Mouse (Mus musculus): ENCODE measurements at regions not wholly inside any gene's neighbourhood (a gene's known extent, or its start where the extent isn't known, plus 50 kb on each side); places are given as distances from the start of the nearest gene placed in this dataset.

- Histone ChIP-seq H3K9me3 (no peaks in the 10 kb centered on the region), H3K4me3 (no peak overlapping the region), H3K4me1 (peaks cover 34% of the 10 kb centered on the region), H3K9ac (no peak overlapping the region), H3K36me3 (no peaks in the 10 kb centered on the region), H3K4me2 (replicated peaks) (no peak overlapping the region), H3K27ac (no peak overlapping the region), H3K27me3 (peaks cover 4% of the 10 kb centered on the region; the same call in 1 of the 2 replicates)
- no peak for ATAC-seq (ENCODE audit: insufficient number of reproducible peaks, insufficient read depth, low FRiP score, low TSS enrichment)
- WGBS = 57% methylated on average over 3 of the region's 3 CpGs
Measured at GRCm38 (mm10) chr4:9011952-9012351, 773.1 kb upstream of the Car8 start.

GRCm38 (mm10) chr4:9011129-9011518 is 772.3 kb upstream of the Car8 start:
- Histone ChIP-seq H3K27ac (no peak overlapping the region), H3K4me2 (replicated peaks) (no peak overlapping the region)
- 20% methylated on average over 7 of the region's 7 CpGs for WGBS

DNA sequence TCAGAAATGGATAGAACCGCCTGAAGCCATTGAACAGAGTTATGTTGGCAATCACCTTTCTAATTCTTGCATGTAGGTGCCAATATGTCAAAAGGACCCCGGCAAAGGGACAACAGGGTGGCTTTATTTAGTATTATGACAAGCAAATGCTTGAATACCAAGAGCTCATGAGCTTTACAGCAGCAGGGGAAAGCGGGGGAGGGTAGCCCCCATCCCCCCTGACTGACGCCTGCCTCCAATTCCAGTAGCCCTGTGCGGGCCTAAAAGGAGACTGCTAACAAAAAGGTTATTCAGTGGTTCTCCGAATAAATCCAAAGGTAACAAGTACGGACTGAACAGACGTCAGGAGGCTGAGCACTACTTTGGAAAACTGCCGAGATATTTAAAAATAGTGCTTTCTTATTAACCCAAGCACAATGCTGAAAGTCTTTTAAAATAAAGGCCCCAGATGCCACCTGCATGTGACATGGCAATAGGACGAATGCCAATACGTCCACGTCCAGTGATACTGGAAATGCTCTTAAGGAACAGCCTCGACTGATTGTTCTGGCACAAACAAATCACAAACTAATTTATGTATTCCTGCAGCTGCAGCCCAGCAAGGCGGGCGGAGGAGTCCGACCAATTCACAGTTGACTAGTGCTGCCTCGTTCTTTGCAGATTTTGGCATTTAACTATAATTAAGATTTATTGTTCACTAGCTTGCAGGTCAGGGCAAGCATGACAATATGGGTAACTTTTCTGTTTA is 771.7 kb upstream of the Car8 start:
- H3K4me2 ChIP-seq (replicated peaks) = no peak overlapping the region
- H3K4me3 ChIP-seq = no peak overlapping the region
- H3K9me3 ChIP-seq = no peaks in the 10 kb centered on the region
- no peak overlapping the region for H3K9ac ChIP-seq
- peaks cover 4% of the 10 kb centered on the region; the same call in 1 of the 2 replicates for H3K27me3 ChIP-seq
- WGBS = 48% methylated on average over 17 of the region's 17 CpGs
- no peak overlapping the region for H3K27ac ChIP-seq
- peaks cover 20% of the 10 kb centered on the region for H3K4me1 ChIP-seq
- no peak for ATAC-seq (ENCODE audit: insufficient number of reproducible peaks, insufficient read depth, low FRiP score, low TSS enrichment)
- H3K36me3 ChIP-seq = no peaks in the 10 kb centered on the region

More at GRCm38 (mm10) chr4:9011129-9011518, 772.3 kb upstream of the Car8 start:
- ATAC-seq (ENCODE audit: insufficient number of reproducible peaks, insufficient read depth, low FRiP score, low TSS enrichment) = no peak
- Histone ChIP-seq H3K9ac (no peak overlapping the region), H3K36me3 (no peaks in the 10 kb centered on the region), H3K4me1 (peaks cover 26% of the 10 kb centered on the region), H3K27me3 (peaks cover 4% of the 10 kb centered on the region; the same call in 1 of the 2 replicates), H3K4me3 (no peak overlapping the region), H3K9me3 (no peaks in the 10 kb centered on the region)

DNA sequence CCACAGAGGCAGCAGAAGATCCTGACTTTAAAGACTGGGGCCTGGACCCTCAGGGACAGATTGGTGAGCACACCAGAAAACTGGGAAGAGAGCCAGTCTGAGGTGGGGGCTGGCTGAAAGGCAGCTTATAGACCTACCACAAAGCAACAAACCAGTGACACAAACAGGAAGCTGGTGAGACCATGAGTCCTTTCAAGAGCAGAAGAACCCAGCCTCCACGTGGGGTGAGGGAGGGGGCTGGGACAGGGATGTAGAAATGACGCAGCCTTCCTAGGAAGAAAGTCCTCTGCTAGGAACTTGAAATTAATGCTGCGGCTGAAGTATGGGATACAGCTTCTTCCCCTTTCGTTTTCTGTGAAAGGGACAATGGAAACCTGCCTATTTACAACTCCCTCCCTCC is 770.8 kb upstream of the Car8 start:
- no peak for ATAC-seq (ENCODE audit: insufficient number of reproducible peaks, insufficient read depth, low FRiP score, low TSS enrichment)
- Histone ChIP-seq H3K9me3 (no peaks in the 10 kb centered on the region), H3K27ac (no peak overlapping the region), H3K27me3 (0 out of 2 replicates have a peak, but pooled peaks cover 4% of the 10 kb centered on the region), H3K9ac (no peak overlapping the region), H3K4me2 (replicated peaks) (no peak overlapping the region), H3K36me3 (no peaks in the 10 kb centered on the region), H3K4me1 (0 out of 2 replicates have a peak, but pooled peaks cover 14% of the 10 kb centered on the region), H3K4me3 (no peak overlapping the region)
- 60% methylated on average over 4 of the region's 4 CpGs for WGBS

DNA sequence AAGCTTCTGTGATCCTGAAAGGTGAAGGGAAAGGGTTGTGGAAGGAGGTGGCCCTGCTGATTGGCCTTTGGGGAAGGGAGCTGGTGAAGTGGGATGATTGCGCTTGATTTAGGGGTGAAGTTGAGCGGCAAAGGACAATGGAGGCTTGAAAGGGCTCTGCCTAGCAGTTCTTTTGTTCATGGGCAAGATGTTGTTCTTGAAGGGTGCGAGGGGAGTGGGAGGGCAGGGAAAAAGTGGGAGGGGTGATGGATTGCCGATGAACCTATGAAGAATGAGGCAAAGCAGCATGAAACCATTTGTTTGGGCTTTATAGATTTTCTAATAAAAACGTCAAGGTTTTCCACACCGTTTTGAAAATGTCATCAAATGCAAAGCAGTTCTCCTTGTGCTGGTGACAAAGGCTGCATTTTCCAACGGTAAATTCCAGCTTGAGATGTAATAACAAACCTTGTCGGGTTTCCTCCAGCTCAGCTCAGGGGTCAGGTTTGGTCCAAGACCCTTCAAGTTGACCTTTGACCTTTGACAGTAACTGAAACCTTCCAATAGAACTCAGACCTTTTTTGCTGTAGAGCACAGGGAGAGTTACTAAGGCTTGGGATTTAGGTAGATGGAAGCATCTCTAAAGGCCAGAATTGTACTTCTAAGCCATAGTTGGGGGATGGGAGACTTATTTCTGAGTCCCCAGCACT is 767.2 kb upstream of the Car8 start:
- Histone ChIP-seq H3K27ac (no peak overlapping the region), H3K4me1 (0 out of 2 replicates have a peak, but pooled peaks cover 11% of the 10 kb centered on the region), H3K36me3 (no peaks in the 10 kb centered on the region), H3K9ac (no peak overlapping the region), H3K4me2 (replicated peaks) (no peak overlapping the region), H3K27me3 (no peaks in the 10 kb centered on the region), H3K9me3 (no peaks in the 10 kb centered on the region), H3K4me3 (no peak overlapping the region)
- no peak for ATAC-seq (ENCODE audit: insufficient number of reproducible peaks, insufficient read depth, low FRiP score, low TSS enrichment)
- 13% methylated on average over 8 of the region's 8 CpGs for WGBS

GRCm38 (mm10) chr4:9003891-9004290 is 765.0 kb upstream of the Car8 start:
- H3K4me1 ChIP-seq = no peaks in the 10 kb centered on the region
- H3K27ac ChIP-seq = no peak overlapping the region
- no peak overlapping the region for H3K4me2 ChIP-seq (replicated peaks)
- H3K27me3 ChIP-seq = no peaks in the 10 kb centered on the region
- H3K36me3 ChIP-seq = no peaks in the 10 kb centered on the region
- H3K9me3 ChIP-seq = no peaks in the 10 kb centered on the region
- ATAC-seq (ENCODE audit: insufficient number of reproducible peaks, insufficient read depth, low FRiP score, low TSS enrichment) = no peak
- H3K9ac ChIP-seq = no peak overlapping the region
- H3K4me3 ChIP-seq = no peak overlapping the region
- WGBS = 86% methylated on average over 1 of the region's 1 CpGs

DNA sequence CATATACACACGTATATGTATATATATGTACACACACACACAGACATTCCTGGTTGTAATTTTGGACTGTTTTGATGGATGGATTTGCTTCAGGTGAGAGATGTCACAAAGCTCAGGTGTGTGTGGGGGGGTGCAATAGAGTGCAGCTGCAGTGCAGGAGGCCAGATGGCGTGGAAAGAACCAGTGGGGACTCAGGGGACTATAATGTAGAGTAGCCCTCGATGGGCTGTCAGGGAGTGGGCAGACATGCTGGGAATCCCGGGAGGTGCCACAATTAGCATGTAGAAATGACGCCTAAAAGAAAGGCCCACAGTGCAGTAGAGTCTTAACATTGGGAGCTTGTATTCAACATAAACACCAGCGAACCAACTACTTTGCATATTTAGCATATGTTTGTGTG is 763.5 kb upstream of the Car8 start:
- ATAC-seq (ENCODE audit: insufficient number of reproducible peaks, insufficient read depth, low FRiP score, low TSS enrichment) = no peak
- Histone ChIP-seq H3K4me1 (no peaks in the 10 kb centered on the region), H3K4me3 (no peak overlapping the region), H3K9ac (no peak overlapping the region), H3K27ac (no peak overlapping the region), H3K9me3 (no peaks in the 10 kb centered on the region), H3K36me3 (no peaks in the 10 kb centered on the region), H3K4me2 (replicated peaks) (no peak overlapping the region), H3K27me3 (no peaks in the 10 kb centered on the region)
- WGBS = 66% methylated on average over 6 of the region's 6 CpGs

- Histone ChIP-seq H3K4me3 (no peak overlapping the region), H3K9me3 (no peaks in the 10 kb centered on the region), H3K27ac (no peak overlapping the region), H3K4me2 (replicated peaks) (no peak overlapping the region), H3K9ac (no peak overlapping the region), H3K4me1 (no peaks in the 10 kb centered on the region), H3K36me3 (no peaks in the 10 kb centered on the region), H3K27me3 (no peaks in the 10 kb centered on the region)
- WGBS = 90% methylated on average over 4 of the region's 4 CpGs
- no peak for ATAC-seq (ENCODE audit: insufficient number of reproducible peaks, insufficient read depth, low FRiP score, low TSS enrichment)
Measured at GRCm38 (mm10) chr4:8998606-8999005, 759.8 kb upstream of the Car8 start.

- 54% methylated on average over 1 of the region's 1 CpGs for WGBS
- Histone ChIP-seq H3K4me3 (no peak overlapping the region), H3K9ac (no peak overlapping the region), H3K4me1 (peaks cover 16% of the 10 kb centered on the region; the same call in 1 of the 2 replicates), H3K4me2 (replicated peaks) (no peak overlapping the region), H3K36me3 (no peaks in the 10 kb centered on the region), H3K27me3 (no peaks in the 10 kb centered on the region), H3K9me3 (no peaks in the 10 kb centered on the region), H3K27ac (no peak overlapping the region)
- ATAC-seq (ENCODE audit: insufficient number of reproducible peaks, insufficient read depth, low FRiP score, low TSS enrichment) = no peak
Measured at GRCm38 (mm10) chr4:8992171-8992570, 753.3 kb upstream of the Car8 start.

GRCm38 (mm10) chr4:8990551-8990950 is 751.7 kb upstream of the Car8 start:
- Histone ChIP-seq H3K36me3 (no peaks in the 10 kb centered on the region), H3K4me2 (replicated peaks) (no peak overlapping the region), H3K27me3 (no peaks in the 10 kb centered on the region), H3K4me3 (no peak overlapping the region), H3K9ac (no peak overlapping the region), H3K27ac (no peak overlapping the region), H3K4me1 (peaks cover 27% of the 10 kb centered on the region; the same call in 1 of the 2 replicates), H3K9me3 (no peaks in the 10 kb centered on the region)
- WGBS = 89% methylated on average over 5 of the region's 5 CpGs
- ATAC-seq (ENCODE audit: insufficient number of reproducible peaks, insufficient read depth, low FRiP score, low TSS enrichment) = no peak

GRCm38 (mm10) chr4:8989614-8990013 is 750.8 kb upstream of the Car8 start:
- Histone ChIP-seq H3K9me3 (no peaks in the 10 kb centered on the region), H3K27ac (no peak overlapping the region), H3K9ac (no peak overlapping the region), H3K27me3 (no peaks in the 10 kb centered on the region), H3K4me2 (replicated peaks) (no peak overlapping the region), H3K4me3 (no peak overlapping the region), H3K4me1 (peaks cover 27% of the 10 kb centered on the region; the same call in 1 of the 2 replicates), H3K36me3 (no peaks in the 10 kb centered on the region)
- 74% methylated on average over 6 of the region's 6 CpGs for WGBS
- no peak for ATAC-seq (ENCODE audit: insufficient number of reproducible peaks, insufficient read depth, low FRiP score, low TSS enrichment)

DNA sequence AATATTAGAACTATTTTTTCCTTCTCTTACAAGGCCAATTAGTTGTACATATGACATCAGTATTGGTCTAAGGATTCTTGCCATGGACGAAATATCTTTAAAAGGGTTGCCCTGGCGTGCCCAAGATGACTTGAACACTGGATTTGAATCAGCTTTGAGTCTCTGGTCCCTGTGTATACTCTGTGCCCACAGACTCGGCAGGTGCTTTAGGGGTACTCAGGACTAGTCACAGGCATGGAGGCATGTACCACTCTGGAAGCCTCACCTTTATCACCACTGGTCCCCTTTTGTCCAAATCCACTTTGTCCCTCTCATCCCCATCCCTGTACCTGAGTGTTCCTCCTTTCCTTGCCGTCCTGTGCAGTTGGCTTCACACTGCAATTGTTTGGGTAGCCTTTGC is 750.3 kb upstream of the Car8 start:
- no peaks in the 10 kb centered on the region for H3K27me3 ChIP-seq
- H3K27ac ChIP-seq = no peak overlapping the region
- no peak overlapping the region for H3K4me3 ChIP-seq
- no peak for ATAC-seq (ENCODE audit: insufficient number of reproducible peaks, insufficient read depth, low FRiP score, low TSS enrichment)
- no peaks in the 10 kb centered on the region for H3K36me3 ChIP-seq
- no peaks in the 10 kb centered on the region for H3K9me3 ChIP-seq
- H3K9ac ChIP-seq = no peak overlapping the region
- H3K4me1 ChIP-seq = peaks cover 27% of the 10 kb centered on the region; the same call in 1 of the 2 replicates
- WGBS = 79% methylated on average over 4 of the region's 4 CpGs
- H3K4me2 ChIP-seq (replicated peaks) = no peak overlapping the region
